ENCODE assay signal across 15 mouse cellular contexts in genomic region chr9:120764663-120765062, GRCm38 (mm10).
DNase-seq lines count a peak whose midpoint lies in the region; ATAC-seq lines count a peak whose summit lies in the region.
"Had no signal": no experiment of that assay in that cellular context is flagged by ENCODE, and none has a peak within 500 bp of the region (broad histone marks: within the 10 kb centered on the region; RNA-seq: fewer than 3 reads in every experiment).

No protein-coding gene starts in this region.

- H3K4me3 ChIP-seq in midbrain, embryonic 14.5 days (replicated peaks; ENCODE audit: low read depth, low read length), result no peak overlapping the region
- H3K4me3 ChIP-seq in midbrain, embryonic 13.5 days (replicated peaks), result no peak overlapping the region
- H3K4me3 ChIP-seq in lung, embryonic 15.5 days, result no peak overlapping the region
- H3K4me3 ChIP-seq in stomach, embryonic 15.5 days (replicated peaks), result no peak overlapping the region
- no peak overlapping the region for H3K4me3 ChIP-seq in liver, embryonic 12.5 days

- no peak overlapping the region for H3K27ac ChIP-seq in midbrain, embryonic 14.5 days (replicated peaks; ENCODE audit: low read depth, low read length)
- no peak overlapping the region for H3K27ac ChIP-seq in midbrain, embryonic 13.5 days
- peak overlapping the region; percentile 49 for H3K27ac ChIP-seq in lung, embryonic 15.5 days
- peak overlapping the region; percentile 41 for H3K27ac ChIP-seq in stomach, embryonic 15.5 days
- no peak overlapping the region for H3K27ac ChIP-seq in liver, embryonic 12.5 days

- no peak overlapping the region for H3K9ac ChIP-seq in midbrain, embryonic 14.5 days (replicated peaks; ENCODE audit: low read length)
- no peak overlapping the region for H3K9ac ChIP-seq in midbrain, embryonic 13.5 days (replicated peaks)
- H3K9ac ChIP-seq in lung, embryonic 15.5 days, result no peak overlapping the region
- H3K9ac ChIP-seq in stomach, embryonic 15.5 days, result no peak overlapping the region
- H3K9ac ChIP-seq in liver, embryonic 12.5 days, result no peak overlapping the region

- 73% methylated on average over 9 of the region's 9 CpGs for WGBS in midbrain, embryonic 14.5 days
- 80% methylated on average over 9 of the region's 9 CpGs for WGBS in midbrain, embryonic 13.5 days
- 42% methylated on average over 9 of the region's 9 CpGs for WGBS in lung, embryonic 15.5 days
- 27% methylated on average over 9 of the region's 9 CpGs for WGBS in stomach, embryonic 15.5 days
- 78% methylated on average over 9 of the region's 9 CpGs for WGBS in liver, embryonic 12.5 days (ENCODE audit: insufficient replicate concordance)

- H3K27me3 ChIP-seq in midbrain, embryonic 14.5 days (ENCODE audit: control insufficient read depth, insufficient read depth, low read length), result no peaks in the 10 kb centered on the region
- no peaks in the 10 kb centered on the region for H3K27me3 ChIP-seq in midbrain, embryonic 13.5 days
- H3K27me3 ChIP-seq in lung, embryonic 15.5 days, result no peaks in the 10 kb centered on the region
- no peaks in the 10 kb centered on the region for H3K27me3 ChIP-seq in stomach, embryonic 15.5 days (replicated peaks)
- no peaks in the 10 kb centered on the region for H3K27me3 ChIP-seq in liver, embryonic 12.5 days (replicated peaks)

- ATAC-seq in midbrain, embryonic 14.5 days (ENCODE audit: low FRiP score, low TSS enrichment), result no peak
- no peak for ATAC-seq in midbrain, embryonic 13.5 days
- peak; percentile 32; the same call in 1 of the 2 replicates for ATAC-seq in lung, embryonic 15.5 days (ENCODE audit: borderline replicate concordance, extremely low read depth, low FRiP score, low TSS enrichment)
- peak; percentile 37; the same call in 1 of the 2 replicates for ATAC-seq in stomach, embryonic 15.5 days (ENCODE audit: insufficient read depth, low FRiP score, low read depth)
- ATAC-seq in liver, embryonic 12.5 days, result no peak
- ATAC-seq: CD4-positive, CD25-positive, alpha-beta regulatory T cell, adult 4 months; forebrain, embryonic 16.5 days; hindbrain, embryonic 16.5 days had no signal

- no peaks in the 10 kb centered on the region for H3K36me3 ChIP-seq in midbrain, embryonic 14.5 days (ENCODE audit: control insufficient read depth, insufficient read depth, low read length)
- no peaks in the 10 kb centered on the region for H3K36me3 ChIP-seq in midbrain, embryonic 13.5 days
- H3K36me3 ChIP-seq in lung, embryonic 15.5 days, result no peaks in the 10 kb centered on the region
- no peaks in the 10 kb centered on the region for H3K36me3 ChIP-seq in stomach, embryonic 15.5 days
- no peaks in the 10 kb centered on the region for H3K36me3 ChIP-seq in liver, embryonic 12.5 days

- H3K9me3 ChIP-seq in midbrain, embryonic 14.5 days (ENCODE audit: control insufficient read depth, low read length), result no peaks in the 10 kb centered on the region
- no peaks in the 10 kb centered on the region for H3K9me3 ChIP-seq in midbrain, embryonic 13.5 days
- no peaks in the 10 kb centered on the region for H3K9me3 ChIP-seq in lung, embryonic 15.5 days
- no peaks in the 10 kb centered on the region for H3K9me3 ChIP-seq in stomach, embryonic 15.5 days
- H3K9me3 ChIP-seq in liver, embryonic 12.5 days (replicated peaks), result no peaks in the 10 kb centered on the region

- no peak overlapping the region for H3K4me2 ChIP-seq in midbrain, embryonic 14.5 days (ENCODE audit: low read length)
- H3K4me2 ChIP-seq in midbrain, embryonic 13.5 days (replicated peaks), result no peak overlapping the region
- no peak overlapping the region for H3K4me2 ChIP-seq in lung, embryonic 15.5 days
- H3K4me2 ChIP-seq in stomach, embryonic 15.5 days, result no peak overlapping the region
- H3K4me2 ChIP-seq in liver, embryonic 12.5 days, result no peak overlapping the region

- H3K4me1 ChIP-seq in midbrain, embryonic 14.5 days (ENCODE audit: control insufficient read depth, insufficient read depth, low read length), result peaks cover 9% of the 10 kb centered on the region; the same call in 1 of the 2 replicates
- H3K4me1 ChIP-seq in midbrain, embryonic 13.5 days (replicated peaks), result peaks cover 14% of the 10 kb centered on the region
- H3K4me1 ChIP-seq in lung, embryonic 15.5 days, result peaks cover 32% of the 10 kb centered on the region
- peaks cover 18% of the 10 kb centered on the region for H3K4me1 ChIP-seq in stomach, embryonic 15.5 days
- H3K4me1 ChIP-seq in liver, embryonic 12.5 days, result no peaks in the 10 kb centered on the region

- peak; percentile 31 for DNase-seq in midbrain, embryonic 14.5 days
- peak; percentile 39 for DNase-seq in kidney, postnatal 14 days
- no peak for DNase-seq in neural tube, embryonic 10.5 days (ENCODE audit: extremely low spot score, low spot score)
- no peak for DNase-seq in frontal cortex, adult 2 months (ENCODE audit: extremely low spot score in 1 of 2, low spot score in 1 of 2)
- DNase-seq: adrenal gland, postnatal 10 days; cerebellum, adult 8-10 months; retina, postnatal 1 day; thymus, postnatal 4 days had no signal

Comparison
In these comparisons a context has a peak if more than half of its experiments do, and no peak if none do; other contexts are left out.
1. ATAC-seq: peak in lung, embryonic 15.5 days (single experiment) and stomach, embryonic 15.5 days (single experiment); none in midbrain, embryonic 14.5 days (single experiment), midbrain, embryonic 13.5 days (single experiment) and liver, embryonic 12.5 days (single experiment).
2. DNase-seq: peak in midbrain, embryonic 14.5 days (single experiment) and kidney, postnatal 14 days (single experiment); none in neural tube, embryonic 10.5 days (single experiment) and frontal cortex, adult 2 months (0 of 2).
3. H3K27ac ChIP-seq: peak in lung, embryonic 15.5 days (single experiment) and stomach, embryonic 15.5 days (single experiment); none in midbrain, embryonic 14.5 days (single experiment), midbrain, embryonic 13.5 days (single experiment) and liver, embryonic 12.5 days (single experiment).